Comparison of ENCODE assay signal across 25 mouse cellular contexts in genomic region chr6:137788976-137789590, GRCm38 (mm10). TPM values are rescaled to one million over a fixed set of nuclear protein-coding genes. Genes with fewer than 3 reads are reported as not detected.
A peak's percentile ranks its signal among the peaks of the same experiment; 100 is the strongest.
DNase-seq lines count a peak whose midpoint lies in the region; ATAC-seq lines count a peak whose summit lies in the region.
"Had no signal": no experiment of that assay in that cellular context is flagged by ENCODE, and none has a peak within 500 bp of the region (broad histone marks: within the 10 kb centered on the region; RNA-seq: fewer than 3 reads in every experiment).

No protein-coding gene starts in this region.

- peak; percentile 79 for ATAC-seq in common myeloid progenitor, adult 5-6 weeks (replicated peaks; ENCODE audit: low read depth, poor library complexity, severe bottlenecking)
- peak; percentile 60 for ATAC-seq in megakaryocyte progenitor cell, adult 5-6 weeks (replicated peaks; ENCODE audit: poor library complexity)

- H3K4me3 ChIP-seq in limb, embryonic 10.5 days: no peak overlapping the region
- H3K4me3 ChIP-seq in forebrain, embryonic 10.5 days: no peak overlapping the region
- H3K4me3 ChIP-seq: embryonic facial prominence, embryonic 12.5 days; heart, adult 2 months; heart, embryonic 13.5 days; hindbrain, embryonic 10.5 days; hindbrain, embryonic 15.5 days; kidney, embryonic 15.5 days; left cerebral cortex, adult 2 months had no signal

- peaks cover 16% of the 10 kb centered on the region for H3K36me3 ChIP-seq in limb, embryonic 10.5 days
- H3K36me3 ChIP-seq in forebrain, embryonic 10.5 days (replicated peaks): peaks cover 11% of the 10 kb centered on the region
- H3K36me3 ChIP-seq: embryonic facial prominence, embryonic 12.5 days; hindbrain, embryonic 15.5 days; kidney, embryonic 15.5 days had no signal

- DNase-seq in 416B (ENCODE audit: low read depth): peak; percentile 15
- no peak for DNase-seq in limb, embryonic 10.5 days (ENCODE audit: low spot score)
- DNase-seq in forebrain, embryonic 10.5 days (ENCODE audit: extremely low spot score, low spot score): no peak
- no peak for DNase-seq in gastrocnemius, adult 18-20 months (ENCODE audit: low spot score)
- DNase-seq: adrenal gland, adult 8-10 months; cerebellum, adult 8-10 months; cerebellum, postnatal 25 days; gastrocnemius, postnatal 25 days; heart, adult 2 months; heart, postnatal 10 days; kidney, adult 18-20 months; kidney, postnatal 25 days; lung, postnatal 4 days; midbrain, embryonic 14.5 days; thymus, adult 2 months; thymus, postnatal 4 days had no signal

- 0 out of 2 replicates have a peak overlapping the region, but pooled peaks have one; percentile 14 for H3K27ac ChIP-seq in limb, embryonic 10.5 days
- no peak overlapping the region for H3K27ac ChIP-seq in forebrain, embryonic 10.5 days
- H3K27ac ChIP-seq: embryonic facial prominence, embryonic 12.5 days; heart, adult 2 months; heart, embryonic 13.5 days; hindbrain, embryonic 10.5 days; hindbrain, embryonic 15.5 days; kidney, embryonic 15.5 days; left cerebral cortex, adult 2 months had no signal

- WGBS in limb, embryonic 10.5 days: 44% methylated on average over 9 of the region's 9 CpGs
- WGBS in forebrain, embryonic 10.5 days: 81% methylated on average over 9 of the region's 9 CpGs

- H3K4me1 ChIP-seq in limb, embryonic 10.5 days: peaks cover 18% of the 10 kb centered on the region
- H3K4me1 ChIP-seq in forebrain, embryonic 10.5 days: peaks cover 9% of the 10 kb centered on the region; the same call in 1 of the 2 replicates
- H3K4me1 ChIP-seq: hindbrain, embryonic 15.5 days; kidney, embryonic 15.5 days had no signal

- H3K9me3 ChIP-seq in limb, embryonic 10.5 days (replicated peaks): no peaks in the 10 kb centered on the region
- H3K9me3 ChIP-seq in forebrain, embryonic 10.5 days: no peaks in the 10 kb centered on the region
- H3K9me3 ChIP-seq: embryonic facial prominence, embryonic 12.5 days; G1E; heart, embryonic 13.5 days; hindbrain, embryonic 10.5 days; hindbrain, embryonic 15.5 days; kidney, embryonic 15.5 days had no signal

- H3K27me3 ChIP-seq in limb, embryonic 10.5 days (ENCODE audit: low read depth, poor library complexity, severe bottlenecking): no peaks in the 10 kb centered on the region
- no peaks in the 10 kb centered on the region for H3K27me3 ChIP-seq in forebrain, embryonic 10.5 days (ENCODE audit: poor library complexity, severe bottlenecking)
- H3K27me3 ChIP-seq: embryonic facial prominence, embryonic 12.5 days; heart, embryonic 13.5 days; hindbrain, embryonic 15.5 days; kidney, embryonic 15.5 days had no signal

RNA-seq across cellular contexts. Expression of gene Dera, which starts 34.7 kb away (rescaled TPM):
- total RNA-seq in common myeloid progenitor, adult 5-6 weeks (2017): 90.0 and 91.7 TPM in 2 replicates
- 76.0 and 87.9 TPM in 2 replicates for polyA plus RNA-seq in limb, embryonic 10.5 days (2016; fragmentation: Nextera tagmentation; extraction: Ambion mirVana)
- total RNA-seq in megakaryocyte progenitor cell, adult 5-6 weeks (2015): 55.1 and 55.4 TPM in 2 replicates
- 58.5 and 71.7 TPM in 2 replicates for total RNA-seq in megakaryocyte progenitor cell, adult 5-6 weeks (2017)
- 67.2 and 69.5 TPM in 2 replicates for polyA plus RNA-seq in forebrain, embryonic 10.5 days (2016; fragmentation: Nextera tagmentation; extraction: Ambion mirVana)
- total RNA-seq in gastrocnemius, adult 18-20 months (2021): 1 to 10 TPM; 6.5 to 7.8 TPM

RNA-seq across cellular contexts. Expression of gene Strap, which starts 54.2 kb away (rescaled TPM):
- 255 and 262 TPM in 2 replicates for total RNA-seq in common myeloid progenitor, adult 5-6 weeks (2017)
- 227 and 229 TPM in 2 replicates for polyA plus RNA-seq in limb, embryonic 10.5 days (2016; fragmentation: Nextera tagmentation; extraction: Ambion mirVana)
- 191 and 204 TPM in 2 replicates for total RNA-seq in megakaryocyte progenitor cell, adult 5-6 weeks (2015)
- 168 and 172 TPM in 2 replicates for total RNA-seq in megakaryocyte progenitor cell, adult 5-6 weeks (2017)
- 240 and 241 TPM in 2 replicates for polyA plus RNA-seq in forebrain, embryonic 10.5 days (2016; fragmentation: Nextera tagmentation; extraction: Ambion mirVana)
- 10 to 100 TPM; 85.4 to 87.0 TPM for total RNA-seq in gastrocnemius, adult 18-20 months (2021)

Comparison
In these comparisons a context has a peak if more than half of its experiments do, and no peak if none do; other contexts are left out.
1. RNA of gene Dera, which starts 34.7 kb away (total RNA-seq): 90.0 to 91.7 TPM in common myeloid progenitor, adult 5-6 weeks and 55.1 to 71.7 TPM in megakaryocyte progenitor cell, adult 5-6 weeks; 6.5 to 7.8 TPM in gastrocnemius, adult 18-20 months; every median in the first group is over 4 times any median in the second.